Mouse (Mus musculus): ENCODE measurements around the gene Apom. TPM values are rescaled to one million over a fixed set of nuclear protein-coding genes. Genes with fewer than 3 reads are reported as not detected.
A peak's percentile ranks its signal among the peaks of the same experiment; 100 is the strongest.

Apom gene
- polyA plus RNA-seq, 1 experiment from 2014 or later: 0.34 TPM

GRCm38 (mm10) chr17:35140490-35140996 is 8.7 kb upstream of the Apom start:
- Histone ChIP-seq H3K4me3 (ENCODE audit: low read depth, low read length) (no peak overlapping the region), H3K36me3 (ENCODE audit: control insufficient read depth, insufficient read depth, low read length) (peaks cover 39% of the 10 kb centered on the region), H3K9ac (ENCODE audit: low read depth, low read length) (no peak overlapping the region), H3K4me1 (replicated peaks; ENCODE audit: control insufficient read depth, insufficient read depth, low read length) (peaks cover 4% of the 10 kb centered on the region; the same call in 1 of the 2 replicates), H3K9me3 (ENCODE audit: control insufficient read depth, low read length) (no peaks in the 10 kb centered on the region), H3K4me2 (replicated peaks; ENCODE audit: low read depth, low read length) (no peak overlapping the region), H3K27ac (ENCODE audit: low read depth, low read length) (no peak overlapping the region), H3K27me3 (ENCODE audit: control insufficient read depth, insufficient read depth, low read length) (no peaks in the 10 kb centered on the region)
- DNase-seq (ENCODE audit: low spot score) (no peak), ATAC-seq (ENCODE audit: low FRiP score) (no peak)
- WGBS: 77% methylated on average over 16 of the region's 16 CpGs

GRCm38 (mm10) chr17:35139269-35139668 is 7.4 kb upstream of the Apom start:
- Histone ChIP-seq H3K4me3 (ENCODE audit: low read depth, low read length) (no peak overlapping the region), H3K36me3 (ENCODE audit: control insufficient read depth, insufficient read depth, low read length) (peaks cover 36% of the 10 kb centered on the region), H3K9ac (ENCODE audit: low read depth, low read length) (no peak overlapping the region), H3K9me3 (ENCODE audit: control insufficient read depth, low read length) (no peaks in the 10 kb centered on the region), H3K4me2 (replicated peaks; ENCODE audit: low read depth, low read length) (no peak overlapping the region), H3K4me1 (replicated peaks; ENCODE audit: control insufficient read depth, insufficient read depth, low read length) (peaks cover 4% of the 10 kb centered on the region; the same call in 1 of the 2 replicates), H3K27ac (ENCODE audit: low read depth, low read length) (no peak overlapping the region), H3K27me3 (ENCODE audit: control insufficient read depth, insufficient read depth, low read length) (no peaks in the 10 kb centered on the region)
- 93% methylated on average over 3 of the region's 3 CpGs for WGBS
- ATAC-seq (ENCODE audit: low FRiP score) (no peak), DNase-seq (ENCODE audit: low spot score) (no peak)

GRCm38 (mm10) chr17:35135591-35136320 is 3.9 kb upstream of the Apom start:
- Histone ChIP-seq H3K36me3 (ENCODE audit: control insufficient read depth, insufficient read depth, low read length) (peaks cover 11% of the 10 kb centered on the region), H3K4me2 (replicated peaks; ENCODE audit: low read depth, low read length) (peak overlapping the region; percentile 78), H3K4me1 (replicated peaks; ENCODE audit: control insufficient read depth, insufficient read depth, low read length) (peaks cover 4% of the 10 kb centered on the region; the same call in 1 of the 2 replicates), H3K27me3 (ENCODE audit: control insufficient read depth, insufficient read depth, low read length) (no peaks in the 10 kb centered on the region), H3K4me3 (ENCODE audit: low read depth, low read length) (peak overlapping the region; percentile 69), H3K27ac (ENCODE audit: low read depth, low read length) (peak overlapping the region; percentile 90), H3K9me3 (ENCODE audit: control insufficient read depth, low read length) (no peaks in the 10 kb centered on the region), H3K9ac (ENCODE audit: low read depth, low read length) (peak overlapping the region; percentile 84)
- ATAC-seq (ENCODE audit: low FRiP score): peak; percentile 81
- no peak for DNase-seq (ENCODE audit: low spot score)
- under 1% methylated on average over 43 of the region's 43 CpGs for WGBS

GRCm38 (mm10) chr17:35134801-35135590 is 3.1 kb upstream of the Apom start, which contains the start of gene Bag6:
Gene Bag6 (plus strand): TSS chr17:35135178.
- peaks cover 4% of the 10 kb centered on the region; the same call in 1 of the 2 replicates for H3K4me1 ChIP-seq (replicated peaks; ENCODE audit: control insufficient read depth, insufficient read depth, low read length)
- H3K9ac ChIP-seq (ENCODE audit: low read depth, low read length): peak within 1 kb of the TSS; percentile 84
- ATAC-seq (ENCODE audit: low FRiP score) (peak; percentile 96), DNase-seq (ENCODE audit: low spot score) (peak; percentile 97)
- H3K9me3 ChIP-seq (ENCODE audit: control insufficient read depth, low read length): no peaks in the 10 kb centered on the region
- H3K27me3 ChIP-seq (ENCODE audit: control insufficient read depth, insufficient read depth, low read length): no peaks in the 10 kb centered on the region
- WGBS: under 1% methylated on average over 66 of the region's 66 CpGs
- peak within 1 kb of the TSS; percentile 69 for H3K4me3 ChIP-seq (ENCODE audit: low read depth, low read length)
- peaks cover 8% of the 10 kb centered on the region; the same call in 1 of the 2 replicates for H3K36me3 ChIP-seq (ENCODE audit: control insufficient read depth, insufficient read depth, low read length)
- H3K4me2 ChIP-seq (replicated peaks; ENCODE audit: low read depth, low read length): peak within 1 kb of the TSS; percentile 78
- peak within 1 kb of the TSS; percentile 90 for H3K27ac ChIP-seq (ENCODE audit: low read depth, low read length)

GRCm38 (mm10) chr17:35133517-35133916 is 1.7 kb upstream of the Apom start:
- no peak overlapping the region for H3K9ac ChIP-seq (ENCODE audit: low read depth, low read length)
- WGBS: 94% methylated on average over 7 of the region's 7 CpGs
- no peaks in the 10 kb centered on the region for H3K27me3 ChIP-seq (ENCODE audit: control insufficient read depth, insufficient read depth, low read length)
- H3K4me2 ChIP-seq (replicated peaks; ENCODE audit: low read depth, low read length): no peak overlapping the region
- no peaks in the 10 kb centered on the region for H3K9me3 ChIP-seq (ENCODE audit: control insufficient read depth, low read length)
- ATAC-seq (ENCODE audit: low FRiP score): no peak
- no peak overlapping the region for H3K27ac ChIP-seq (ENCODE audit: low read depth, low read length)
- DNase-seq (ENCODE audit: low spot score): no peak
- no peak overlapping the region for H3K4me3 ChIP-seq (ENCODE audit: low read depth, low read length)
- peaks cover 4% of the 10 kb centered on the region; the same call in 1 of the 2 replicates for H3K4me1 ChIP-seq (replicated peaks; ENCODE audit: control insufficient read depth, insufficient read depth, low read length)
- H3K36me3 ChIP-seq (ENCODE audit: control insufficient read depth, insufficient read depth, low read length): peaks cover 1% of the 10 kb centered on the region; the same call in 1 of the 2 replicates

- Histone ChIP-seq H3K9me3 (ENCODE audit: control insufficient read depth, low read length) (no peaks in the 10 kb centered on the region), H3K4me2 (replicated peaks; ENCODE audit: low read depth, low read length) (no peak overlapping the region), H3K4me1 (replicated peaks; ENCODE audit: control insufficient read depth, insufficient read depth, low read length) (peaks cover 4% of the 10 kb centered on the region; the same call in 1 of the 2 replicates), H3K36me3 (ENCODE audit: control insufficient read depth, insufficient read depth, low read length) (no peaks in the 10 kb centered on the region), H3K4me3 (ENCODE audit: low read depth, low read length) (no peak overlapping the region), H3K9ac (ENCODE audit: low read depth, low read length) (no peak overlapping the region), H3K27me3 (ENCODE audit: control insufficient read depth, insufficient read depth, low read length) (no peaks in the 10 kb centered on the region), H3K27ac (ENCODE audit: low read depth, low read length) (no peak overlapping the region)
- WGBS: 76% methylated on average over 3 of the region's 3 CpGs
- DNase-seq (ENCODE audit: low spot score): no peak
- no peak for ATAC-seq (ENCODE audit: low FRiP score)
Observed at GRCm38 (mm10) chr17:35132174-35132560, 317 bp upstream of the Apom start.

- no peak overlapping the region for H3K4me3 ChIP-seq (ENCODE audit: low read depth, low read length)
- H3K4me2 ChIP-seq (replicated peaks; ENCODE audit: low read depth, low read length): no peak overlapping the region
- ATAC-seq (ENCODE audit: low FRiP score) (no peak), DNase-seq (ENCODE audit: low spot score) (no peak)
- H3K9ac ChIP-seq (ENCODE audit: low read depth, low read length): no peak overlapping the region
- no peaks in the 10 kb centered on the region for H3K27me3 ChIP-seq (ENCODE audit: control insufficient read depth, insufficient read depth, low read length)
- H3K4me1 ChIP-seq (replicated peaks; ENCODE audit: control insufficient read depth, insufficient read depth, low read length): 0 out of 2 replicates have a peak, but pooled peaks cover 2% of the 10 kb centered on the region
- 89% methylated on average over 8 of the region's 8 CpGs for WGBS
- H3K9me3 ChIP-seq (ENCODE audit: control insufficient read depth, low read length): no peaks in the 10 kb centered on the region
- no peak overlapping the region for H3K27ac ChIP-seq (ENCODE audit: low read depth, low read length)
- H3K36me3 ChIP-seq (ENCODE audit: control insufficient read depth, insufficient read depth, low read length): no peaks in the 10 kb centered on the region
Observed at GRCm38 (mm10) chr17:35131038-35131437, 812 bp downstream of the Apom start.

GRCm38 (mm10) chr17:35128996-35129395 is 2.9 kb downstream of the Apom start:
- no peak for DNase-seq (ENCODE audit: low spot score)
- no peak overlapping the region for H3K4me3 ChIP-seq (ENCODE audit: low read depth, low read length)
- H3K36me3 ChIP-seq (ENCODE audit: control insufficient read depth, insufficient read depth, low read length): no peaks in the 10 kb centered on the region
- H3K9me3 ChIP-seq (ENCODE audit: control insufficient read depth, low read length): no peaks in the 10 kb centered on the region
- no peak overlapping the region for H3K4me2 ChIP-seq (replicated peaks; ENCODE audit: low read depth, low read length)
- H3K27ac ChIP-seq (ENCODE audit: low read depth, low read length): no peak overlapping the region
- H3K9ac ChIP-seq (ENCODE audit: low read depth, low read length): no peak overlapping the region
- no peaks in the 10 kb centered on the region for H3K27me3 ChIP-seq (ENCODE audit: control insufficient read depth, insufficient read depth, low read length)
- no peak for ATAC-seq (ENCODE audit: low FRiP score)
- 0 out of 2 replicates have a peak, but pooled peaks cover 2% of the 10 kb centered on the region for H3K4me1 ChIP-seq (replicated peaks; ENCODE audit: control insufficient read depth, insufficient read depth, low read length)
- WGBS: 65% methylated on average over 11 of the region's 11 CpGs
